Mouse (Mus musculus): ENCODE results near the gene Tiam2.

DNA sequence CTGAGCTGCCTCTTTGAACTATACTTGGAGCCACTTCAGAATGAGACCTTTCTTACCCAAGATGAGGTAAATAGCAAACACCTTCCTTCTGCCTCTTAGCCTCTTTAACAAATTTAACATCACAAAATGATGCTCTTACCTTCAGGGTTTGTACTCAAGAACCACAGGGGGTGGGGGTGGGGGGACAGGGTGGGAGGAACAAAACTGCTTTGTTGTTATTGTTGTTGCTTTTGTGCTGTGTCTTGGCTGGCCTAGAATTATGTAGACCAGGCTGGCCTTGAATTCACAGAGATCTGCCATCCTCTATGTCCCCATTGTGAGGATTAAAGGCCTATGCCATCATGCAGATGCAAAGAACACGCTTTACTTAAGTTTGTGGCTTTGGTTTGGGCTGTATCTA is 179.3 kb downstream of the Tiam2 start:
- TF ChIP-seq EP300 (IDR thresholded peaks at IDR 0.05; ENCODE audit: insufficient read depth, low read depth, low read length) = no peak
- no peak for TF ChIP-seq CTCF (IDR thresholded peaks at IDR 0.05; ENCODE audit: low read depth, low read length)
- no peak for TF ChIP-seq POLR2A (IDR thresholded peaks at IDR 0.05; ENCODE audit: insufficient read depth, low read length)
